Mouse (Mus musculus) stomach, embryonic 16.5 days (tissue): ENCODE data around the gene Vwa3b. TPM values are rescaled to one million over a fixed set of nuclear protein-coding genes. Genes with fewer than 3 reads are reported as not detected.

Experiments used
- polyA plus RNA-seq: library from polyadenylated mRNA; unstranded; fragments of >200 nt; fragmentation: Nextera tagmentation; extraction: Ambion mirVana; gene quantifications from 2 replicates; pipeline ENCODE4 v1.2.1, GENCODE M21; 2015

The Vwa3b gene
- polyA plus RNA-seq, 1 experiment from 2014 or later, result 0.37 TPM

Other genes starting within 250 kb of the Vwa3b start
- gene Tmem131, start 82.9 kb upstream of the Vwa3b start, polyA plus RNA-seq, result 12.9 and 13.1 TPM in 2 replicates
- 1.1 and 1.3 TPM in 2 replicates for gene Cnga3, start 187.8 kb downstream of the Vwa3b start, polyA plus RNA-seq